Mouse (Mus musculus) adrenal gland, postnatal 25 days (tissue): ENCODE results near the gene Auts2. TPM values are rescaled to one million over a fixed set of nuclear protein-coding genes. Genes with fewer than 3 reads are reported as not detected.

ENCODE experiments used
- DNase-seq: peaks from one replicate; pipeline ENCODE4 v3.0.0; 2021; ENCODE audit warnings: mixed read lengths
- total RNA-seq: library from RNA; stranded (reverse); gene quantifications from 2 replicates; pipeline ENCODE4 v1.2.3, GENCODE M21; 2021

Gene Auts2
- total RNA-seq, 1 experiment from 2014 or later = 75.7 TPM

- peak; percentile 97 for DNase-seq
These were observed 942.6 kb downstream of the Auts2 start for GRCm38 (mm10) chr5:131600325-131601125.

- no peak for DNase-seq
These were observed 945.6 kb downstream of the Auts2 start for GRCm38 (mm10) chr5:131597503-131597902.

- DNase-seq = no peak
These were observed 946.6 kb downstream of the Auts2 start for GRCm38 (mm10) chr5:131596591-131596990.

- no peak for DNase-seq
These were observed 947.4 kb downstream of the Auts2 start for GRCm38 (mm10) chr5:131595730-131596129.

- DNase-seq = no peak
These were observed 948.5 kb downstream of the Auts2 start for GRCm38 (mm10) chr5:131594597-131594996.

GRCm38 (mm10) chr5:131593261-131593660 is 949.9 kb downstream of the Auts2 start:
- no peak for DNase-seq

DNA sequence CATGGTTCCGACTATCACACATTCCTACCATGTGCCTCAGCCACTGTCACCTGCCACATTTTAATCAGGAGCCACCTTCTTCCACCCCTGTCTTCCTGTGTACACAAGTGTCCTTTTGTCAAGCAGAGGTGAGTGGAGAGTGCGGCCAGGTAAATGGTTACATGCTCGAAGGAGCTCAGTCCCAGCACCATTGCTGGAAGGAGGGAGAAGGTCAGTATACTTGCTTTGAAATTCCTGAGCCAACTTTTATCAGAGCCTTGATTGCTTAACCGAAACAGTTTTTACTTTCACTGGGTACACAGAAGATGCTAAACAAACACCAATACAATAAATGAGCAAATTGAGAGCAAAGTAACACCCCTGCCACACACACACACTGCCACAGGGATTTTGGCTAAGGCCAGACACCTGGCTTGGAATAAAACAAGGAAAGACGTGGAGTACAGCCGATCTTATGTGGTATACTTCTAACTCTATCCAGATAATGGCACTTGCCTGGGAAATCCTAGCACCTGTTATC is 953.1 kb downstream of the Auts2 start:
- DNase-seq = no peak

DNA sequence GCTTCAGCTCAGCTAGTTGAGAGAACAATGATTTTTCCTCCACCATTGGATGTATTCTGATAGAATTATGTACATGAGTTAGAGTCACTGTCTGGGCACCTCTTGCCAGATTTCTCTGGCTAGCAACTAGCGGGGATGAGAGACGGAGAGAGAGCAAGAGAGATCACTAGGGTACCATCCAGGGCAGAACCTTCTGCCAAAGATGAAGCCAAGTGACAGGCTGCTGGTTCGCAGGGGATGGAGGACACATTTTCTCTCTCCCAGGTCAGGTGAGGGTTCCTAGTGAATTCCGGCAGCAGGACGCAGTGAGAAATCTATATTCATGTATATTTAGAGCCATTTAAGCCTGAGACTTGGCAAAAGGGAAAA is 956.8 kb downstream of the Auts2 start:
- no peak for DNase-seq

DNA sequence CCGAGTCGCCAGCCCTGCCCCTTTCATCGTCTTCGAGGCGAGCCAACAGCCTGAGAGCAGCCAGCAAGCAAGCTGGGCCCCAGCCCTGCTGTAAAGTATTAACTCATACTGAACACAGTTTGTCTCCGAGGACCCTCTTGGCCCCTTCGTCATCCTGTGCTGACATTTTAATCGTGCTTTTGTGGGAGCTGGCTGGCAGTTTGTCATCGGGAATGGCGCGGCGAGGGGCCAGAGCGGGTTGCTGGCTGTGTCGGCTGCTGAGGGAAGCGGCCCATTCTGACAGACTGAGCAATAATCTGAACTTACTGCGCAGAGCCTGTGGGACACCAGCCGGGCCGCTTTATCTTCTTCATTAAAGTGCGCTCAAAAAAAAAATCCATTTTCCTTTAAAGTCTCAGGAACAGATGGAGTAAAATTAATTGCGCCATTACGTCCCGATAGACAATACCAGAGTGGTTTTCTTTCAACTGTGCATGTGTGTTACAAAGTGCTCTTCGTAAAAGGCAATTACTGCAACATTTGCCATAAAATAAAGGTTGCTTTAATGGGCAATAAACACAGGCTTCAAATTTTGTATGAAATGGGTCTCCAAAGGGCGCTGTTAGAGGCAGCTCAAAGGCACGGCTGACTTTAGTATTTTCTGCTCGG is 957.3 kb downstream of the Auts2 start:
- DNase-seq = no peak

- no peak for DNase-seq
These were observed 958.6 kb downstream of the Auts2 start for GRCm38 (mm10) chr5:131584260-131585135.

DNA sequence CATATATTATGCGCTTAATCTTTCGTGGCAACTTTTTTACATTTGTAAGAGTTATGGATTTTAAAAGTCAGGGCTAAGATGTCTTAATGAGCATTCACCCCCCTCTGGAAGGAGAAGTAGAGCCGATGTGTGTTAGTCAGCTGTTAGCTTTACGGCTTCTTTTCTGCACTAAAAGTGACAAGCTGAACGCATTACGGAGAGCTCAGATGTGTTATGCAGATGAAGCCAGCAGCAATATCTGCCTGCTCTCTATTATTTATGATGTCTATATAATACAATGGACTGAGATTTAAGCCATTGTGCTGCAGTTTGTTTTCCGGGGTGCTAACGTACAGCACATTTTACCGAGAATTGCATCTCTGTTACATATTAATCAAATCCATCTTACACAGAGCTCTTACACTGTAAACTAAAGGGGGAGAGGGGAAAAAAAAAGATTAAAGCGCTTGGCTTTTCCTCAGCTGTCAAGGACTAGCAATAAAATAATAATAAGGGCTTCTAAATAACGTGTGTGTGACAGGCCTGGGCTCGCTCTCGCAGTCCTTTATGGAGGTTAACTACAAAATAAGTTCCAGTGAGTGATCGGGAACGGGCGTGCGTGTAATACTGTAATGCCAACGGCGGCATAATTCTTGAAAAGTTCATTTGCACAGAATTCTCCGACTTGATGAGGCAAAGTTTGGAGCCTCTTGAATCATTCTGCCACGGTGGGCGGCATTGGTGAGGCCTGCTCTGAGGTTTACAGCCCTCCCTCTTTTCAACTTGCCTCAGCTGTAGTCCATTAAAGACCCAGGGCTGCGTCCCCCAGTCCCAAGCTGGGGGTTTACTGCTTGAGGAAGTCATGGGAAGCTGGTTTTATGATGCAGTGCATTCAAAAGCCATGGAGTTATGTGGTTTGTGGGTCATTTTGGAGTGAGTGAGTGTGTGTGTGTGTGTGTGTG is 961.8 kb downstream of the Auts2 start:
- DNase-seq = no peak

DNA sequence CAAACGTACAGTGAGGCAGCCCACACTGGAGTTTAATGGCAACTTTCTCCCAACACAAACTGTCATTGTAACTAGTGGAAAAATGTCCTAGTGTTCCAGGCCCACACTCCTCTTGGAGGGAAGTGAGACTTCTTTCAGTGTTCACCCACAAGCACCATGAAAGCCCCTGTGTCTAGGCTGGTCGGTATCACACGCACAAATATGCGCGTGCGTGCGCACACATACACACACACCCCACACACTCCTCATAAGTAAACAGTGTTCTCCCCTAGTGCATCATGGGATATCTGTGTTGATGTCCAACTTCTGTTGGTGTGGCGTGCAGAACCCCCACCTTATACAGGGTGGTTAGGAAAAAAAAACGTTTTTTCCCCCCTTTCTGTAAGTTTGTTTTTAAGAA is 964.4 kb downstream of the Auts2 start:
- no peak for DNase-seq

- no peak for DNase-seq
These were observed 967.3 kb downstream of the Auts2 start for GRCm38 (mm10) chr5:131575733-131576265.

DNA sequence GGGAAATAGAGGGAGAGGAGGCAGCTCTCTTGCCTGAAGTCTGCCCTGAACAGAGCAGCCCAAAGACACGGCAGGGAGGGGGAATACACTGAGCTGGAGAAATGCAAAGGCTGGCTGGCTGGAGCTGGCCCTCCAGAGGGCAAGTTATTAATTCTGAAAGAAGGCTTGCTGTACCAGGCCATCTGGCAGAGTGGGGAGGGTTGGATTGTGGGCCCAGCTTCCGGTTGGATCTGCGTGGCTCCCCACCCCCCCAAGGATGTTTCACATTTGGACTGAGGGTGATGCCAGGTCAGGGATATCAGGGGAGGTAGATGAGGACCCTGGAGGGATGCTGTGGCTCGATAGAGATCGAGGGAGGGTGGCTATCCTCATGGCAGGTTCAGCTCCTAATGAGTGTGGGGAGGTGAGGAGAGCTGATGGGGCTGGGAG is 968.0 kb downstream of the Auts2 start:
- DNase-seq = no peak

DNA sequence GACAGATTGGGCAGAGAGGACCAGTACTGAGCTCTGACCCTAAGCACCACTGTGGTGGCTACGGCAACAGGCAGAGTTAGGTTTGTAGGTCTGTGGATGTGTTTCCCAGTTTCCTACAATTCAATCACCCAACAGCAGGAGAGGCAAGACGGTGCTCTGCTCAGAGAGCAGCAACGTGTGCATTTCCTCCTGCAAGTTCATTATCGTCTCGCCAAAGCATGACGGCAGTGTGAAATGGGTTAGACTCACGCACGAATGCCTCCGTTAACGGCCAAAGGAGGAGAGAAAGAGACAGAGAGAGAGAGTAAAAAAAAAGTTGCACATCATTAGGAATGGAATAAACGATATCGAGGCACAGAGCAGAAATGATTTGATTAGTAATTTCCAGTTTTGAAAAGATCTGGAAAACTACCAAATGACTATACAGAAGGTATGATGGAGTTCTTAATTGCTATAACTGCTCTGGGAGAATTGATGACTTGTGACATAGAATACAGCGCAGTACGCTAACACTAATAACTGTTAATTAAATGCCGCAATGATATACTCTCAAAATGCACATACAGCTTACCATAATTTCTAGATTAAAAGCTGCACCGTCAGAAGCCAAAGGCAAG is 968.6 kb downstream of the Auts2 start:
- no peak for DNase-seq

DNA sequence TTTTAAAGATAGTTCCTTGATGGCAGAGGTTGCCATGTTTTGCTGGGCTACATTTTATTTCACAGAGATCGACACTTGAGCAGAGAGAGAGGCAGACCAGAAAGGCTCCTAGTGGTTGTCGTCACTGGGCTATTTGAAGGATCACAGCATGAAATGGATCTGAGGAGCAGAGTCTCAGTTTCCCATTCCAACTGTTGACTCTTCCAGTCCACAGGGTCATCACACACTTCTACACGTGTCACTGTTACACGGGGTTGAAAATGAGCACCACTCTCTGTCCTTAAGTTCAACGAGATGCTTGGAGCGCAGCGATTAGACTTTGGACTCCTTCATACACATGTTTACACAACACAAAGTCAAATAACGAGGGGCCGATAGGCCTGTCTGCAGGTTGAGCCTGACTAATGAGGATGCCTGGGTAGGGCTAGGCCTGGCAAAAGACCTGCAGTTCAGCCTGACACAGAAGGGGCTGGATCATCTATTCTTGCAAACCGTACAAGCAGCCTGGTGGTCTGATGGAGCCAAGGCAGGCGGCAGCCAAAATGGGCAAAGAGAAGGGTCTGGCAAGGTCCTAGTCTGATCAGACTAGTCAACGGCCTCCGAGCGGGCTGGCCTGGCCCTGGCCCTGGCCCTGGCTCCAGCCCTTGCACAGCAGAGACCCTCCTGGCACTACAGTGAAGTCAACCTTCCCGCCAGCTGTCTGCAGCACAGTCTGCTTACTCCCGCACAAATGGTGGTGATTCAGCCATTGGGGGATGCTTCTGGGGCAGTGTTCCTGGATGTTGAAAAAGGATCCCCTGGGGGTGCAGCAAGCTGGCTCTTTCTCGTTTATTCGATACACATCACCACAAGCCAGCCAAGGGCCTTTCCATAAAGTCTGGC is 969.6 kb downstream of the Auts2 start:
- peak; percentile 6 for DNase-seq

DNA sequence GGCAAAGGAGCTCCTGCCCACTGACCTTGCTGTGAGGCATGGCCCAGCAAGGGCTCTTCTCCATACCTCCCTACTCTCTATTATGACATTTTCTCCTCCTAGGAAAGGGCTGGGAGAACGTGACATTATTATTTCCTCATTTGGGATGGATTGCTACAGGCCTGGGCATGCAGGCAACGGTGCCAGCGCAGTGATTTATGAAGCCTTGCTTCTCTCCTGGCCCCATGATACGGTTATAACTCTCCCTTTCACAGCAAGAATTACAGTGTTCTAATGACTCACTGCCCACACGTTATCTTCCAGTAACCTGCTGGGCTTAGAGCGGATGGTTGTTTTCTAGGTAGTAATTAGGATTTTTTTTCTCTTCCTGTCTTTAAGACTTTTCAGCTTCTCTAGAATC is 977.1 kb downstream of the Auts2 start:
- peak; percentile 75 for DNase-seq

- no peak for DNase-seq
These were observed 979.4 kb downstream of the Auts2 start for GRCm38 (mm10) chr5:131563630-131564252.
